Mouse (Mus musculus) adrenal gland, postnatal 25 days (tissue): ENCODE measurements around the gene Shbg. TPM values are rescaled to one million over a fixed set of nuclear protein-coding genes. Genes with fewer than 3 reads are reported as not detected.
"Not testable (repeated sequence)": the region's sequence is repeated elsewhere in the genome, so short reads cannot be mapped to it uniquely, and the experiment has no call there.

Source experiments
- DNase-seq: peaks from one replicate; pipeline ENCODE4 v3.0.0; 2021; ENCODE audit warnings: mixed read lengths
- total RNA-seq: library from RNA; stranded (reverse); gene quantifications from 2 replicates; pipeline ENCODE4 v1.2.3, GENCODE M21; 2021

Shbg gene
- total RNA-seq, 1 experiment from 2014 or later, result not detected

- no peak for DNase-seq
These were observed 12.1 kb upstream of the Shbg start for GRCm38 (mm10) chr11:69629802-69630201.

GRCm38 (mm10) chr11:69628286-69628685 is 10.6 kb upstream of the Shbg start:
- DNase-seq, result peak; percentile 77

- not testable (repeated sequence) for DNase-seq
These were observed 6.6 kb upstream of the Shbg start for GRCm38 (mm10) chr11:69624339-69624738.

- no peak for DNase-seq
These were observed 5.3 kb upstream of the Shbg start for GRCm38 (mm10) chr11:69623006-69623405.

- no peak for DNase-seq
These were observed 4.7 kb upstream of the Shbg start for GRCm38 (mm10) chr11:69622406-69622805.

GRCm38 (mm10) chr11:69621571-69622268 is 4.0 kb upstream of the Shbg start, which contains the start of gene Sat2:
Gene Sat2 (plus strand): TSS chr11:69622024.
- peak; percentile 63 for DNase-seq

- no peak for DNase-seq
These were observed 2.8 kb upstream of the Shbg start for GRCm38 (mm10) chr11:69620394-69621081.

- DNase-seq, result no peak
These were observed 924 bp downstream of the Shbg start for GRCm38 (mm10) chr11:69616781-69617180.

- DNase-seq, result not testable (repeated sequence)
These were observed 3.5 kb downstream of the Shbg start for GRCm38 (mm10) chr11:69614257-69614588.

- peak; percentile 87 for DNase-seq
These were observed 4.0 kb downstream of the Shbg start for GRCm38 (mm10) chr11:69613553-69614256.

GRCm38 (mm10) chr11:69610899-69611298 is 6.8 kb downstream of the Shbg start:
- no peak for DNase-seq

GRCm38 (mm10) chr11:69609416-69609815 is 8.3 kb downstream of the Shbg start:
- no peak for DNase-seq

GRCm38 (mm10) chr11:69608525-69608924 is 9.2 kb downstream of the Shbg start:
- DNase-seq, result no peak

- no peak for DNase-seq
These were observed 10.9 kb downstream of the Shbg start for GRCm38 (mm10) chr11:69606832-69607231.

GRCm38 (mm10) chr11:69606491-69606795 is 11.3 kb downstream of the Shbg start:
- DNase-seq, result no peak

GRCm38 (mm10) chr11:69605726-69606490 is 11.8 kb downstream of the Shbg start, which contains the start of gene Atp1b2:
Gene Atp1b2 (minus strand): TSS chr11:69605942.
- peak; percentile 76 for DNase-seq

GRCm38 (mm10) chr11:69604795-69605664 is 12.7 kb downstream of the Shbg start:
- DNase-seq, result peak; percentile 47

- no peak for DNase-seq
These were observed 13.4 kb downstream of the Shbg start for GRCm38 (mm10) chr11:69604347-69604746.

- no peak for DNase-seq
These were observed 14.2 kb downstream of the Shbg start for GRCm38 (mm10) chr11:69603516-69603915.

GRCm38 (mm10) chr11:69601768-69602167 is 15.9 kb downstream of the Shbg start:
- no peak for DNase-seq

- DNase-seq, result peak; percentile 50
These were observed 17.6 kb downstream of the Shbg start for GRCm38 (mm10) chr11:69600098-69600497.

GRCm38 (mm10) chr11:69599436-69599835 is 18.3 kb downstream of the Shbg start:
- DNase-seq, result no peak
